Mouse (Mus musculus): ENCODE measurements at regions not wholly inside any gene's neighbourhood (a gene's known extent, or its start where the extent isn't known, plus 50 kb on each side); places are given as distances from the start of the nearest gene placed in this dataset.
A peak's percentile ranks its signal among the peaks of the same experiment; 100 is the strongest.
"Not testable (repeated sequence)": the region's sequence is repeated elsewhere in the genome, so short reads cannot be mapped to it uniquely, and the experiment has no call there.

DNA sequence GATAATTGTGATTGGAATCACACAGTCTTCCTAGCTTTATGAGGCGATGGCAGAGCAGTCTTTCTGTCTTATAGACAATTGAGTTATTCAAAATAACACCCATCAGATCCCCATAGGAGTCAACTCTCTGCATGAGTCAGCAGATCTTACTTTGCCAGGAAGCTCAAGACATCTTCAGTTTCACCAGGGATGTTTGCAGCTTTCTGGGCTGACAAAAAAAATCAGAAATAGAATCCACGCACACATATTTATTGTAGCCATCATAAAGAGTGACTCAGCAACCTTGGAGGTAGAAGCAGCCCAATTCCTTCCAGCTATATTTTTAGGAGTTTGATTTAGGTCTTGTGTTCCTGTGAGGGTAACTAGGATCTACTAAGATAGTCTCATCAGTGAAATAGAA, 122.8 kb upstream of the Ctso start:
- Histone ChIP-seq H3K27ac (no peak overlapping the region), H3K4me2 (no peak overlapping the region), H3K27me3 (no peaks in the 10 kb centered on the region), H3K4me3 (replicated peaks) (no peak overlapping the region), H3K9me3 (replicated peaks) (no peaks in the 10 kb centered on the region), H3K9ac (no peak overlapping the region), H3K4me1 (replicated peaks) (no peaks in the 10 kb centered on the region), H3K36me3 (no peaks in the 10 kb centered on the region)
- ATAC-seq (ENCODE audit: low read depth) (no peak), DNase-seq (no peak)
- WGBS (ENCODE audit: insufficient replicate concordance): 48% methylated on average over 2 of the region's 2 CpGs

DNA sequence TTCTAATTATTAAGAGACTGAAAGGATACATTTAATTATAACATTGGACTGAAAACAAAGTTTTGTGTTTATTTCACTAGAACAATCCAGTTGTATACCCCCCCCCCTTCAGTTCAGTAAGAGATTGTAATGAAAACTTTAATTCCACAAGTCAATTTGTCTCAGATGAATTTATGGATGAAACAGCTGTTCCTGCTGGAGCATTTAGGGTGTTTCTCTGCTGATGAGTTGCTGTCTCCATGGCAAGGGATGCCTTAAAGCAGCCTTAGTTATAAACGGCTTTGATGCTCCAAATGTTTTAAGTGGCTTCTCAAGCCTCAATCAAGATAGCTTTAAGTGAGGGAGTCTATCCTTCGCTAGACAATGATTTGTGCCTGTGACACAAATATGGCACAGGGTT, 112.1 kb upstream of the Ctso start:
- Histone ChIP-seq H3K4me3 (replicated peaks) (no peak overlapping the region), H3K27me3 (no peaks in the 10 kb centered on the region), H3K9me3 (replicated peaks) (no peaks in the 10 kb centered on the region), H3K4me2 (no peak overlapping the region), H3K27ac (no peak overlapping the region), H3K36me3 (no peaks in the 10 kb centered on the region), H3K9ac (no peak overlapping the region), H3K4me1 (replicated peaks) (no peaks in the 10 kb centered on the region)
- WGBS (ENCODE audit: insufficient replicate concordance): 53% methylated on average over 2 of the region's 2 CpGs
- DNase-seq (no peak), ATAC-seq (ENCODE audit: low read depth) (no peak)

DNA sequence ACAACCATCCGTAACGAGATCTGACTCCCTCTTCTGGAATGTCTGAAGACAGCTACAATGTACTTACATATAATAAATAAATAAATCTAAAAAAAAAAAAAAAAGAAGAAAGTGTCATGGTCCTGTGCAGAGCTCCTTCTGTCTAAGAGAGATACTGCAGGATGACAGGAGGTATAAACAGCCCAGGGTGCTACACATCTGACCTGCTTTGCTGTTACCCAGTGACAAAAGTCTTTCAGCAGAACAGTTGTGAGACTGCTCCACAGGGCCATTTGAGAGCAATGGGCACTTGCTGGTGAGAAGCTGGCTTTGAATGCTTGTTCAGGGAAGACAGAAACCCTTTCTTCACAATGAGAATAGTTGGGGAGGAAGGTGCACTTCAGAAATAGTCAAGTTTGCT, 102.9 kb upstream of the Ctso start:
- H3K27ac ChIP-seq: no peak overlapping the region
- no peak overlapping the region for H3K4me3 ChIP-seq (replicated peaks)
- 20% methylated on average over 2 of the region's 2 CpGs for WGBS (ENCODE audit: insufficient replicate concordance)
- ATAC-seq (ENCODE audit: low read depth) (no peak), DNase-seq (no peak)
- no peak overlapping the region for H3K4me2 ChIP-seq
- H3K4me1 ChIP-seq (replicated peaks): no peaks in the 10 kb centered on the region
- no peaks in the 10 kb centered on the region for H3K36me3 ChIP-seq
- no peaks in the 10 kb centered on the region for H3K9me3 ChIP-seq (replicated peaks)
- no peak overlapping the region for H3K9ac ChIP-seq
- no peaks in the 10 kb centered on the region for H3K27me3 ChIP-seq

DNA sequence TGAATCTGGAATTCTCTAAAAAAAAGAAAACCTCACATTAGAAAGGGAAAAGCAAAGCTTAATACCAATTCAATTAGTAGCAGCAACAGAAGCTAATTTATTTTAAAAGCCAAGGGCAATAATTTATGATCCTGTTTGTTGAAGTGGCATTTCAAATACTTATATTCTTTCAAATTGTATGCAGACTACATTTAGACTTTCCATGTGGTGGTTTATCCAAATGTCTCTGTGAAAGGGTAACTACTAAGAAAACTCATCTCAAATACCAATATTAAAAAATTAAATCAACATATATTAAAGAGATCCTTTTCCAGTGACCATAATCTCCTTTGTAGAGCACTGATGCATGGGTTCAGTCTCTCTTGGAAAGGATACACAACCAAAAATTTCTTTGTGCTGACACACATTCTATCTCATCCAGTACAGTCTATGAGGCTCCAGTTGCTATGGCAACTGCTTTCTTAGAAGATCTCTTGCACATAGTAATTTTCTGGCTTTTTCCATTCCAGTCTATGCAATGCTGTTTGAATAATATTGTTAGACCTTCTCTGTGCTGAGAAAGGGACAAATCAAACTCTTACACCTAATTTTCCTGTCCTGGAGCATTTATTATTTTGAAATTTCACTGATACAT, 102.3 kb upstream of the Ctso start:
- ATAC-seq (ENCODE audit: low read depth) (no peak), DNase-seq (no peak)
- Histone ChIP-seq H3K9me3 (replicated peaks) (no peaks in the 10 kb centered on the region), H3K27me3 (no peaks in the 10 kb centered on the region), H3K27ac (no peak overlapping the region), H3K4me3 (replicated peaks) (no peak overlapping the region), H3K9ac (no peak overlapping the region), H3K4me2 (no peak overlapping the region), H3K36me3 (no peaks in the 10 kb centered on the region), H3K4me1 (replicated peaks) (no peaks in the 10 kb centered on the region)

DNA sequence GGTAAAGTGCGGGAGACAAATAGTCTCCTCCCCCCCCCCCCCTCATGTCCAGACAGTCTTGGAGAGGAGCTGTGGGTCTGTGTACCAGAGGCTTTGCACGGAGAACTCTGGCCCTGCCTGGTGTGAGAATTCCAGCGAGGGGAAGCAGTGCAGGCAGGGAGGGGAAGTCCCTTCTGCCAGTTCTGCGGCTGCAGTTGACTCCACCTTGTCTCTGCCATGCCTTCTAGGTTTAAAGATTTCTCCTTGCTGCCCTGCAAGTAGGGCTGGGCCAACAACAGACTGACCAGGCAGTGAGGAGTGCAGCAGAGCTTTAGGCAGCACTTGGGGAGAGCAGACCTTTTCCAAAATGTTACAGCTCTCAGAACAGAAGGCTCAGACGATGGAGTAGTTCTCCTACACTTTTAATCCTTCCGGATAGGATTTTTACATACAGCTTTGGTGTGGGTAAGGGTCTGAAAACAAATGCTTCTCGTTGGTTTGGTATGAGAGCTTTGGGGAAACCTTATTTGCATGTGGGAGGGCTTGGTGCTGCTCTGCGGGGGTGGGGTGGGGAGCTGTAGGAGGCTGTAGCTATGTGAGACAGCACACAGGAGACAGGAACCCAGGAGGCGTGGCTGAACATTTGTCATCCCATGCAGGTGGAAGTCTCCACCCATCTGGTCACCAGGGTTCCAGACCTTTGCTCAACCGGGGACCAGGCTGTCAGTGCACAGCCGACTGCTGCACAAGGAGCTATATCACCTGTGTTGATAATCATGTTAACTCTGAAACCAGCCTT, 96.8 kb upstream of the Ctso start:
- H3K4me2 ChIP-seq: 0 out of 2 replicates have a peak overlapping the region, but pooled peaks have one; percentile 11
- H3K27ac ChIP-seq: no peak overlapping the region
- no peak overlapping the region for H3K9ac ChIP-seq
- peak; percentile 51; the same call in 1 of the 2 replicates for ATAC-seq (ENCODE audit: low read depth)
- no peaks in the 10 kb centered on the region for H3K27me3 ChIP-seq
- H3K36me3 ChIP-seq: no peaks in the 10 kb centered on the region
- H3K9me3 ChIP-seq (replicated peaks): no peaks in the 10 kb centered on the region
- no peak for DNase-seq
- H3K4me3 ChIP-seq (replicated peaks): no peak overlapping the region
- 12% methylated on average over 11 of the region's 11 CpGs for WGBS (ENCODE audit: insufficient replicate concordance)
- no peaks in the 10 kb centered on the region for H3K4me1 ChIP-seq (replicated peaks)

DNA sequence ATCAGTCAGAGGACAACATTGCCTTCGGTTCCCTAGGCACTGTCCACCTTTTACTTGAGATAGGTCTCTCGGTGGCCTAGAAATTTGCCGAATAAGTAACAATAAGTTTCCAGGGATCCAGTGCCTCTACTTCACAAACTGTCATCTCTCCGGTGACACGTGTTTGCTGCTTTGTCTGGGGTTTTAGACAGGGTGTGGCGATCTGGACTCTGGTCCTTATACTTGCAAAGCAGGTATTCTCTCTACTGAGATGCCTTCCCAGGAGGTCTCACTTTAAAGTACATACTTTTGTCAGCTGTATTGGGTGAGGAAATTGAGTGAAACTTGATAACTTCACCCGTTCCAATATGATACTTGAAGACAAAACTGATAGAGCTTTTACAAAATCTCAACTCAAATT, 95.9 kb upstream of the Ctso start:
- no peak for DNase-seq
- H3K9ac ChIP-seq: no peak overlapping the region
- no peaks in the 10 kb centered on the region for H3K4me1 ChIP-seq (replicated peaks)
- 70% methylated on average over 7 of the region's 7 CpGs for WGBS (ENCODE audit: insufficient replicate concordance)
- H3K27me3 ChIP-seq: no peaks in the 10 kb centered on the region
- no peaks in the 10 kb centered on the region for H3K36me3 ChIP-seq
- H3K4me3 ChIP-seq (replicated peaks): no peak overlapping the region
- no peaks in the 10 kb centered on the region for H3K9me3 ChIP-seq (replicated peaks)
- no peak for ATAC-seq (ENCODE audit: low read depth)
- H3K4me2 ChIP-seq: no peak overlapping the region
- no peak overlapping the region for H3K27ac ChIP-seq

DNA sequence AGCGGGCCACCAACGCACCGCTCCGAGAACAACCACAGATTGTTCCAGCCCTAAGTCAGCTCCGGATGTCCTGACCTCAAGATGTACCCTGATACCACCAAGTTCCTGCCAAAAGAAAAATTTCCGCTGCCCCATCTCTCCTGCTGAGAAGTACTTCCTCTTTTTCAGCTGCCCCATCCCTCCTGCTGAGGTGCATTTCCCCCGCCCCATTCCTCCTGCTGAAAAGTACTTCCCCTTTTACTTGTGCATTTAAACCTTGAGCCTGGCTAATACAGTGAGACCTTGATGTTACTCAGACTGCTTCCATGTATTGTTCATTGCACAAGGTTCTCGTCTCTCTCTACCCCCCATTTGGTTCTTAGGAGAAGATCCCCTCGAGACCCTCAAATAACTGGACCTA, 94.3 kb upstream of the Ctso start:
- H3K9ac ChIP-seq; ATAC-seq (ENCODE audit: low read depth); H3K4me1 ChIP-seq (replicated peaks); H3K4me3 ChIP-seq (replicated peaks); H3K36me3 ChIP-seq; DNase-seq; H3K27me3 ChIP-seq; H3K9me3 ChIP-seq (replicated peaks); H3K27ac ChIP-seq; H3K4me2 ChIP-seq: not testable (repeated sequence)
- 65% methylated on average over 9 of the region's 9 CpGs for WGBS (ENCODE audit: insufficient replicate concordance)

DNA sequence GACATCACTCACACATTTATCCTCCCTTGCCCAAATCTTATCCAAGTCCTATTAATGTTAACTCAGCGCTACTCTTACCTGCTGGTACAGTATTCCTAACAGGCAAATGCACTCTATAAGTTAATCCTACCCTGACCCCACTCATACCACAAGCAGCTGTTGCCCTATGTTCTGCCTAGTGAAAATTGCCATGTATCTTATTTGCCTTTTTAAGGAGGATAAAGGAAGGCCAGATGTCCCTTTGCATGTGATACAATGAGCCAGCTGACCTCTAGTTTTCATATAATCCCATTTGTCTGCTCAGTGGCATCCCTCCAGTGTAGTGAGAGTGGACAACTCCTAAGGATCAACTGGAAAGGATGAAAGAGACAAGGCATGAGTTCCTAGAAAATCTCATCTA, 67.9 kb upstream of the Ctso start:
- no peak overlapping the region for H3K9ac ChIP-seq
- H3K4me1 ChIP-seq (replicated peaks): no peaks in the 10 kb centered on the region
- H3K4me2 ChIP-seq: no peak overlapping the region
- H3K27me3 ChIP-seq: no peaks in the 10 kb centered on the region
- H3K4me3 ChIP-seq (replicated peaks): no peak overlapping the region
- DNase-seq (no peak), ATAC-seq (ENCODE audit: low read depth) (no peak)
- H3K9me3 ChIP-seq (replicated peaks): no peaks in the 10 kb centered on the region
- H3K36me3 ChIP-seq: no peaks in the 10 kb centered on the region
- WGBS (ENCODE audit: insufficient replicate concordance): 46% methylated on average over 1 of the region's 1 CpGs
- no peak overlapping the region for H3K27ac ChIP-seq
